Comparison of ENCODE assay signal across 28 mouse cellular contexts in the genomic region with DNA sequence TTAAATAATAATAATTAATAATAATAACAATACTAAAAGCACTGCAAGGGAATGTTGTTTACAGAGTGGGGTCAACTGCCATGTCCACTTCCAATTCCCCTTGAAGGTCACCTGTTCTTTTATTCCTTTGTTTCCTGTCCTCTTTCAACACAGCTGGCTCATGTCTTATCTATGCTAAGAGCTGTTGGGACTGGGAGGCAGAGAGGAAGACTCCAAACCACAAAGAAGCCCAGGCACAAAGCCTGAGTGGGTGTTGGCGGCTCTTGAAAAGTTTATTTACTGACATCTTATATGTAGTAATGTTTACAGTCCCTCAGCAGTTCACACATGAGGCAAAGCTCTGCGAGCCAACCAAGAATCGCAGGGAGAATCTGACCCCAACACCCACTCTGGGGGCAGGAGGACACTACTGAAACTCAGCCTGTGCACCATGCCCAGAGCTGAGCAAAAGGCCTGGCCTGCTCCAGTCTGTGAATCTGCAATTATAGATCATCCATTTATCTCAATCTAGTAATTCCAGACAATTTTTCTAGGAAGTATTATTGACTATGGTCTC. TPM values are rescaled to one million over a fixed set of nuclear protein-coding genes. Genes with fewer than 3 reads are reported as not detected.
DNase-seq lines count a peak whose midpoint lies in the region; ATAC-seq and TF ChIP-seq lines count a peak whose summit lies in the region.
"Had no signal": no experiment of that assay in that cellular context is flagged by ENCODE, and none has a peak within 500 bp of the region (broad histone marks: within the 10 kb centered on the region; RNA-seq: fewer than 3 reads in every experiment).

No protein-coding gene starts in this region.

- whole genome bisulfite sequencing in liver, embryonic 15.5 days (ENCODE audit: insufficient replicate concordance) = 23% methylated on average over 3 of the region's 3 CpGs
- WGBS in liver, embryonic 11.5 days = 41% methylated on average over 3 of the region's 3 CpGs
- 18% methylated on average over 3 of the region's 3 CpGs for WGBS in liver, postnatal 0 days (ENCODE audit: insufficient replicate concordance)

- ATAC-seq in liver, embryonic 15.5 days (ENCODE audit: insufficient read depth) = peak; percentile 57
- ATAC-seq in liver, embryonic 11.5 days (replicated peaks; ENCODE audit: low FRiP score) = no peak
- ATAC-seq in G1E (ENCODE audit: extremely low read depth, insufficient number of reproducible peaks, low FRiP score, poor library complexity, severe bottlenecking) = peak; percentile 45
- peak; percentile 98 for ATAC-seq in liver, postnatal 0 days
- ATAC-seq: CD4-positive, CD25-positive, alpha-beta regulatory T cell, adult 4 months; forebrain, embryonic 15.5 days had no signal

- no peak overlapping the region for H3K4me2 ChIP-seq in liver, embryonic 15.5 days
- H3K4me2 ChIP-seq in liver, embryonic 11.5 days = no peak overlapping the region
- H3K4me2 ChIP-seq in liver, postnatal 0 days (ENCODE audit: low read depth, low read length) = no peak overlapping the region
- H3K4me2 ChIP-seq: embryonic facial prominence, embryonic 15.5 days; forebrain, embryonic 15.5 days; heart, embryonic 13.5 days; hindbrain, embryonic 15.5 days had no signal

- H3K4me1 ChIP-seq in liver, embryonic 15.5 days (replicated peaks) = peaks cover 10% of the 10 kb centered on the region
- 0 out of 2 replicates have a peak, but pooled peaks cover 6% of the 10 kb centered on the region for H3K4me1 ChIP-seq in liver, embryonic 11.5 days (replicated peaks; ENCODE audit: control insufficient read depth, insufficient read depth, low read length)
- H3K4me1 ChIP-seq in G1E (ENCODE audit: insufficient read depth, low read depth, low read length) = peaks cover 14% of the 10 kb centered on the region
- no peaks in the 10 kb centered on the region for H3K4me1 ChIP-seq in liver, postnatal 0 days (ENCODE audit: insufficient read depth)
- H3K4me1 ChIP-seq: embryonic facial prominence, embryonic 15.5 days; forebrain, embryonic 15.5 days; heart, embryonic 13.5 days; hindbrain, embryonic 15.5 days had no signal

- H3K27ac ChIP-seq in liver, embryonic 15.5 days (replicated peaks) = no peak overlapping the region
- no peak overlapping the region for H3K27ac ChIP-seq in liver, embryonic 11.5 days (ENCODE audit: low read depth, low read length)
- H3K27ac ChIP-seq in liver, postnatal 0 days (ENCODE audit: low read depth) = peak overlapping the region; percentile 50
- H3K27ac ChIP-seq: embryonic facial prominence, embryonic 15.5 days; forebrain, embryonic 15.5 days; heart, embryonic 13.5 days; hindbrain, embryonic 15.5 days had no signal

- H3K4me3 ChIP-seq in liver, embryonic 15.5 days (replicated peaks) = no peak overlapping the region
- no peak overlapping the region for H3K4me3 ChIP-seq in liver, embryonic 11.5 days (ENCODE audit: low read depth, low read length)
- H3K4me3 ChIP-seq in G1E (ENCODE audit: low read depth, low read length) = no peak overlapping the region
- H3K4me3 ChIP-seq in liver, postnatal 0 days (ENCODE audit: low read depth, low read length) = no peak overlapping the region
- H3K4me3 ChIP-seq: embryonic facial prominence, embryonic 15.5 days; erythroblast, embryonic 14.5 days; forebrain, embryonic 15.5 days; heart, embryonic 13.5 days; hindbrain, embryonic 15.5 days had no signal

- H3K9me3 ChIP-seq in liver, embryonic 15.5 days (replicated peaks) = no peaks in the 10 kb centered on the region
- no peaks in the 10 kb centered on the region for H3K9me3 ChIP-seq in liver, embryonic 11.5 days (ENCODE audit: control insufficient read depth, low read length)
- H3K9me3 ChIP-seq in G1E (replicated peaks) = peaks cover 8% of the 10 kb centered on the region
- no peaks in the 10 kb centered on the region for H3K9me3 ChIP-seq in liver, postnatal 0 days (ENCODE audit: low read length)
- H3K9me3 ChIP-seq: forebrain, embryonic 15.5 days; hindbrain, embryonic 15.5 days had no signal

- TF ChIP-seq CTCF in G1E (IDR thresholded peaks at IDR 0.05; ENCODE audit: low read depth, low read length) = no peak
- TF ChIP-seq CTCF in liver, postnatal 0 days (IDR thresholded peaks at IDR 0.05; ENCODE audit: low read depth) = no peak

- H3K9ac ChIP-seq in liver, embryonic 15.5 days = no peak overlapping the region
- no peak overlapping the region for H3K9ac ChIP-seq in liver, embryonic 11.5 days (ENCODE audit: low read depth, low read length)
- no peak overlapping the region for H3K9ac ChIP-seq in liver, postnatal 0 days (replicated peaks)
- H3K9ac ChIP-seq: embryonic facial prominence, embryonic 15.5 days; forebrain, embryonic 15.5 days; heart, embryonic 13.5 days; hindbrain, embryonic 15.5 days had no signal

- H3K36me3 ChIP-seq in liver, embryonic 15.5 days (replicated peaks) = no peaks in the 10 kb centered on the region
- H3K36me3 ChIP-seq in liver, embryonic 11.5 days (ENCODE audit: control insufficient read depth, insufficient read depth, low read length) = no peaks in the 10 kb centered on the region
- H3K36me3 ChIP-seq in G1E (replicated peaks) = no peaks in the 10 kb centered on the region
- H3K36me3 ChIP-seq in liver, postnatal 0 days (replicated peaks; ENCODE audit: insufficient read depth, low read length) = no peaks in the 10 kb centered on the region
- H3K36me3 ChIP-seq: embryonic facial prominence, embryonic 15.5 days; forebrain, embryonic 15.5 days; heart, embryonic 13.5 days; hindbrain, embryonic 15.5 days had no signal

- no peak for DNase-seq in liver, embryonic 11.5 days (ENCODE audit: low spot score)
- DNase-seq in G1E (ENCODE audit: low spot score) (peak; percentile 36), MEL-GATA-1-ER (ENCODE audit: extremely low read depth, low read depth) (peak; percentile 60)
- DNase-seq in liver, postnatal 0 days = peak; percentile 39
- no peak for DNase-seq in spleen, postnatal 14 days (ENCODE audit: low spot score in 2 of 2)
- DNase-seq in left cerebral cortex, adult 8-10 months (ENCODE audit: low spot score in 2 of 2) = no peak
- DNase-seq in urinary bladder, postnatal 36 days (ENCODE audit: low spot score in 2 of 2) = no peak
- DNase-seq: adrenal gland, adult 2 months; adrenal gland, postnatal 25 days; B cell, adult 2 months; cerebellum, adult 2 months; cerebellum, postnatal 10 days; embryo, embryonic 11 days; gastrocnemius, postnatal 10 days; heart, postnatal 36 days had no signal

- H3K27me3 ChIP-seq in liver, embryonic 15.5 days = no peaks in the 10 kb centered on the region
- no peaks in the 10 kb centered on the region for H3K27me3 ChIP-seq in liver, embryonic 11.5 days (replicated peaks; ENCODE audit: control insufficient read depth, insufficient read depth, low read length)
- H3K27me3 ChIP-seq in G1E (ENCODE audit: insufficient read depth, low read length) = peaks cover 11% of the 10 kb centered on the region; the same call in 1 of the 2 replicates
- H3K27me3 ChIP-seq in liver, postnatal 0 days (ENCODE audit: insufficient read depth, low read length) = no peaks in the 10 kb centered on the region
- H3K27me3 ChIP-seq: embryonic facial prominence, embryonic 15.5 days; forebrain, embryonic 15.5 days; heart, embryonic 13.5 days; hindbrain, embryonic 15.5 days had no signal

- no peak for TF ChIP-seq EP300 in liver, postnatal 0 days (IDR thresholded peaks at IDR 0.05; ENCODE audit: low read depth)

RNA-seq across cellular contexts. Expression of gene Snx27, which starts 14.8 kb away (rescaled TPM):
- 12.0 and 12.1 TPM in 2 replicates for polyA plus RNA-seq in liver, embryonic 15.5 days (2015; fragmentation: Nextera tagmentation; extraction: Ambion mirVana)
- 24.4 and 24.7 TPM in 2 replicates for polyA plus RNA-seq in liver, embryonic 11.5 days (2014; fragmentation: Nextera tagmentation; extraction: Ambion mirVana)
- total RNA-seq in G1E (2014; fragmentation: Nextera tagmentation) = 38.8 and 42.0 TPM in 2 replicates
- 23.2 and 26.9 TPM in 2 replicates for total RNA-seq in G1E (2017)
- 10.5 and 10.9 TPM in 2 replicates for polyA plus RNA-seq in G1E (2012)
- polyA plus RNA-seq in liver, postnatal 0 days (2015; fragmentation: Nextera tagmentation; extraction: Ambion mirVana) = 9.9 and 10.1 TPM in 2 replicates
- 100 to 1,000 TPM; 100 to 109 (median 105) TPM for total RNA-seq in left cerebral cortex, adult 8-10 months (2022)

RNA-seq across cellular contexts. Expression of gene Gm10972, which starts 45.6 kb away (rescaled TPM):
- not detected in 2 replicates for polyA plus RNA-seq in liver, embryonic 15.5 days (2015; fragmentation: Nextera tagmentation; extraction: Ambion mirVana)
- polyA plus RNA-seq in liver, embryonic 11.5 days (2014; fragmentation: Nextera tagmentation; extraction: Ambion mirVana) = not detected in 2 replicates
- not detected in 2 replicates for total RNA-seq in G1E (2014; fragmentation: Nextera tagmentation)
- not detected in 2 replicates for total RNA-seq in G1E (2017)
- not detected in 2 replicates for polyA plus RNA-seq in G1E (2012)
- not detected in 2 replicates for polyA plus RNA-seq in liver, postnatal 0 days (2015; fragmentation: Nextera tagmentation; extraction: Ambion mirVana)
- total RNA-seq in left cerebral cortex, adult 8-10 months (2022) = not detected
- total RNA-seq: adrenal gland, adult 2 months; adrenal gland, postnatal 25 days; gastrocnemius, postnatal 10 days; gastrocnemius, postnatal 4 days; heart, adult 8-10 months; heart, postnatal 36 days had no signal
- polyA plus RNA-seq: adrenal gland, adult 2 months; CD4-positive, CD25-positive, alpha-beta regulatory T cell, adult 4 months; cerebellum, adult 2 months; embryonic facial prominence, embryonic 11.5 days; embryonic facial prominence, embryonic 15.5 days; erythroblast, embryonic 14.5 days; forebrain, embryonic 11.5 days; forebrain, embryonic 15.5 days; heart, embryonic 13.5 days; heart, postnatal 0 days; hindbrain, embryonic 11.5 days; hindbrain, embryonic 15.5 days had no signal

Comparison
In these comparisons a context has a peak if more than half of its experiments do, and no peak if none do; other contexts are left out.
1. DNase-seq: peak in G1E (single experiment), MEL-GATA-1-ER (single experiment) and liver, postnatal 0 days (single experiment); none in liver, embryonic 11.5 days (single experiment), spleen, postnatal 14 days (0 of 2), left cerebral cortex, adult 8-10 months (0 of 2) and urinary bladder, postnatal 36 days (0 of 2).